Mouse (Mus musculus) bone marrow, adult 2 months (tissue): ENCODE results near the gene Gm13276.
"Not testable (repeated sequence)": the region's sequence is repeated elsewhere in the genome, so short reads cannot be mapped to it uniquely, and the experiment has no call there.

Experiments
- CTCF ChIP-seq: fragments of 200-500 bp; IDR thresholded peaks from 2 replicates; pipeline ENCODE4 v1.5.1; 2011; ENCODE audit warnings: low read length, control low read depth; ENCODE audit not compliant: control insufficient read depth, insufficient read depth
- POLR2A ChIP-seq: fragments of 200-500 bp; IDR thresholded peaks from 2 replicates; pipeline ENCODE4 v1.6.1; 2011; ENCODE audit warnings: low read depth, mild to moderate bottlenecking, control low read depth, low read length, borderline replicate concordance; ENCODE audit not compliant: control insufficient read depth

GRCm38 (mm10) chr4:88761776-88762175 is 23.7 kb upstream of the Gm13276 start:
- TF ChIP-seq POLR2A, CTCF: not testable (repeated sequence)
